Mouse (Mus musculus) forelimb bud, embryonic 11.5 days (tissue): ENCODE results near the gene Grid2.

ENCODE experiments used
- DNase-seq: peaks from one replicate; pipeline ENCODE4 v3.0.0-alpha.2; 2012; ENCODE audit warnings: low read depth, low spot score

Gene Grid2

GRCm38 (mm10) chr6:64729231-64730011 is 1473.7 kb downstream of the Grid2 start:
- no peak for DNase-seq

DNA sequence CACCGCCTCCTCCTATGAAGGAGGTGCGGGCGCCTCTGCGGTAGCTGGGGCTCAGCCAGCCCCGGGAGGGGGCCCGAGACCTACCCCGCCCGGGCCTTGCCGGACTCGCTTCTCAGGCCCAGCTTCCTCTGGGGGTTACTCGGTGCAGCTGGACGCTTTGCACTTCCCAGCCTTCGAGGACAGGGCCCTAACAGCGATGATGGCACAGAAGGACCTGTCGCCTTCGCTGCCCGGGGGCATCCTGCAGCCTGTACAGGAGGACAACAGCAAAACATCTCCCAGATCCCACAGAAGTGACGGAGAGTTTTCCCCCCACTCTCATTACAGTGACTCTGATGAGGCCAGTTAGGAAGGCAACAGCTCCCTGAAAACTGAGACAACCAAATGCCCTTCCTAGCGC is 1474.4 kb downstream of the Grid2 start:
- DNase-seq = no peak

- no peak for DNase-seq
Measured at GRCm38 (mm10) chr6:64730506-64731020, 1474.9 kb downstream of the Grid2 start.

DNA sequence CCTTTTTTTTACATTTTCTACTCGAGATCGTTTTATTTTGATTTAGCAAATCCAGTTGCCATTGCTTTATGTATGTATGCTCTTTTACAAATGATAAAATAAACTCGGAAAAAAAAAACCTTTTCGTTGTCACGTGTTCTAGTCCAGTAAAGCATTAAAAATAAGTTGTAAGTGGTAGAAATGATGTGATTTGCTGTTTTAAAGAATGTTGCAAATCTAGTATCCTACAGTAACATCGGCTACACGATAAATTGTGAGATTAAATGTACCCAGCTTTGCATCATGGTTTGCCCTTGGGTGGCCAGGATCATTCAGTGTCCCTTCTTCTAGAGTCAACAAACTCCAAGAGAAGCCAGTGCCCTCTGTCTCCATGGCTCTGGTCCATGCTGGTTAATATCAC is 1475.5 kb downstream of the Grid2 start:
- DNase-seq = no peak

GRCm38 (mm10) chr6:64731621-64732320 is 1476.1 kb downstream of the Grid2 start:
- no peak for DNase-seq

DNA sequence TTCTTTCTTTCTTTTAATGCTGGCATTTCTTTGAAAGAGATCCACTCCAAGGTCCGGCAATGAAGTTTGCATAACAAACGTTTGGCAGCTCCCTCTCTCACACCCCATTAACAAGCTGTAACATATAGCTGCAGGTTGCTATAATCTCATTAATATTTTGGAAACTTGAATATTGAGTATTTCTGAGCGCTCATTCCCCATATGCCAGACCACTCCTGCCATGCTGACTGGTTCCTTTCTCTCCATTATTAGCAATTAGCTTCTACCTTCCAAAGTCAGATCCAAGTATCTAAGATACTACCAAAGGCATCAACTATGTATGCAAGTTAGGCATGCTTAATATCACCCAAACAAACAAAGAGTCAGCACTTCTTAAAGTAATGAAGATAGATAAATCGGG is 1477.6 kb downstream of the Grid2 start:
- no peak for DNase-seq

DNA sequence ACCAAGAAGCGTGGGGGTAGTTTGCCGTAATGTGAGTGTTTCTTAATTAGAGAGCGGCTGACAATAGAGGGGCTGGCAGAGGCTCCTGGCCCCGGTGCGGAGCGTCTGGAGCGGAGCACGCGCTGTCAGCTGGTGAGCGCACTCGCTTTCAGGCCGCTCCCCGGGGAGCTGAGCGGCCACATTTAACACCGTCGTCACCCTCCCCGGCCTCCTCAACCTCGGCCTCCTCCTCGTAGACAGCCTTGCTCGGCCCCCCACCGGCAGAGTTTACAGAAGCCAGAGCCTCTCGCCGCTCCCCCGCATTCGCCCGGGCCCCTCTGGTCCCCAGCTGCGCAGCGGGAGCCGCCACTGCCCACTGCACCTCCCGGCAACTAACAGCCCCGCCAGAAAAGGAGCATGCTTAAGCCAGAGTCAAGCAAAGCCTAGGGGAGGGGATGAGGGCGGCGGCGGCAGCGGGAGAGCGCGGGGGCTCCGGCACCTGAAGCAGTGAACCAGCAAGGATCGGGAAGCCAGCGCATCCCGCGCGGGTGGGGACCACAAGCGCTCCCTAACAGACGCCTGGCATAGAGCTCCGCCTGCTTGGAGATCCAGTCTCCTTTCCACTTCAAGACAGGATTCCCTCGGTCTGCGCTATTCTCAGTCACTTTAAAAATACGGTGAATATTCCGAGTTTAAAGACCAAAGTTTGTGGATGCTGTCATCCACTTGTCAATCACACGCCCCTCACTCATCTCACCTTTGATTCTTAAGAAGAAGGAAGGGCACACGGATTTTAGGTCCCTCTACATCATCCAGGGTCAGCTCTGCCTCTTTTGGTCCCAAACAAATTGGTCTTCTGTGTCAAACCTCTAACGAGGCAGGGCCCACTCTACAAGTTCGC is 1479.0 kb downstream of the Grid2 start:
- no peak for DNase-seq

- no peak for DNase-seq
Measured at GRCm38 (mm10) chr6:64736317-64736716, 1480.6 kb downstream of the Grid2 start.

DNA sequence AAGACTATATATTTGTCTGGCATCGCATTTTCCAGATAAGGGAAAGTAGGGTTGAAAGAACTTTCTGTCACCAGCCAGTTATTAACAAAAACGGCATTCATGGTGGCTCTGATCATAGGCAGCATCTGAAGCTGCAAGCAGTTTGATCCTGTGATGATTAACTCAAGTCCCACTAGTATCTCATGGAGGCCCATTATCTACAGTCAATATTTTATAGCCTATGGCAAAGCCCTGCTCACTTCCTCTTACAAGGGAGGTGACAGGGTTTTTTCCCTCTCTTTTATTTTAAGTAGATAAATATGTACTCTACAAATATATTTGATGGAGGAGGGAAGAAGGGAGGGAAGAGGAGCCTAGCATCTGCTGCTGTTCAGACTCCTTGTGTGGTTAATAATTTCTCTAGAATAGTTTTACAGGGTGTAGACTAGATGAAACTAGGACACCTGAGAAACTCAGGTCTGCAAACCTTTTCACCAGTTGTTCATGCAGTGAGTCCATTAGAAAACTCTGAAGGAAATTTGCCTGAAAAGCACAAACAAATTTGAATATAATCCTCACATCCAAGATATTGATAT is 1487.3 kb downstream of the Grid2 start:
- no peak for DNase-seq
